Mouse (Mus musculus) erythroid progenitor cell, adult 5-6 weeks (primary cell): ENCODE data around the gene Coa3. TPM values are rescaled to one million over a fixed set of nuclear protein-coding genes. Genes with fewer than 3 reads are reported as not detected.

Experiments used
- ATAC-seq: replicated peaks from 2 replicates; pipeline ENCODE4 v1.8.0; 2016; ENCODE audit warnings: moderate number of reproducible peaks, mild to moderate bottlenecking, moderate TSS enrichment, inconsistent platforms; ENCODE audit not compliant: poor library complexity, low FRiP score, severe bottlenecking
- total RNA-seq, 2 experiments: library from RNA; stranded (forward) in 1 of 2; stranded (reverse) in 1 of 2; fragments of 150-400 nt in 1 of 2; fragments of 186-747, 209-891 nt in 1 of 2; gene quantifications; 2 replicates each; pipeline versions ENCODE4 v1.2.3 to v1.2.4; 2015 to 2017; ENCODE audit warnings: low replicate concordance in 2 of 2

The Coa3 gene
- total RNA-seq, 2 experiments from 2014 or later, result 16.2 to 33.1 TPM

DNA sequence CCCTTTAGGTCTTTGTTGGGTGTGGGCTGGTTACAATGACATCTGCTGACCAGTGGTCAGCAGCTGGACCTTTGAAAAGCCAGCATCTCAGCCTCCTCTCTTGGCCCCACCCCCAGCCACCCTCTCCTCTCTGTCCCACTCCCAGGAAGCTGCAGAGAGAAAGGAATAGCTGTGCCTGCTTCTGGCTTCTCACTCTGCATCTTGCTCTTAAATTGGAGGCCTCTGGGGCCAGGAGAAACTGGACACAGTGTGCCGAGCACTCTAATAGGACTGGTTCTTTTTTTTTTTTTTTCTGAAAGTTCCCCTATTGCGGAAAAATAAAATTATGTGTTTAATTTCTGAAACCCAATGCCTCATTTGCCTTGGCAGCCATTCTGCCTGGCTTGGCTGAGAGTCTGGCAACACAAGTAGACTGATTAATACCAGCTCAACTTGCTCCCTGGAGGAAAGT lies 48.8 kb downstream of the Coa3 start:
- no peak for ATAC-seq

- no peak for ATAC-seq
Measured at GRCm38 (mm10) chr11:101229361-101229900, 49.5 kb downstream of the Coa3 start.

Other genes starting within 250 kb of the Coa3 start
- 2.2 and 3.8 TPM in 2 replicates for gene Naglu, start 209.1 kb downstream of the Coa3 start, total RNA-seq (2015; ENCODE audit: low replicate concordance)
- gene Naglu, start 209.1 kb downstream of the Coa3 start, total RNA-seq (2017; ENCODE audit: low replicate concordance), result 4.5 and 9.9 TPM in 2 replicates
- 2.2 TPM in 1 of 2 replicates, not detected in the other for gene Hsd17b1, start 200.7 kb downstream of the Coa3 start, total RNA-seq (2015; ENCODE audit: low replicate concordance)
- 0.26 TPM in 1 of 2 replicates, not detected in the other for gene Hsd17b1, start 200.7 kb downstream of the Coa3 start, total RNA-seq (2017; ENCODE audit: low replicate concordance)
- gene Coasy, start 196.5 kb downstream of the Coa3 start, total RNA-seq (2015; ENCODE audit: low replicate concordance), result 2.5 and 3.8 TPM in 2 replicates
- gene Coasy, start 196.5 kb downstream of the Coa3 start, total RNA-seq (2017; ENCODE audit: low replicate concordance), result 1.7 and 6.8 TPM in 2 replicates
- 36.0 and 43.6 TPM in 2 replicates for gene Mlx, start 191.8 kb downstream of the Coa3 start, total RNA-seq (2015; ENCODE audit: low replicate concordance)
- gene Mlx, start 191.8 kb downstream of the Coa3 start, total RNA-seq (2017; ENCODE audit: low replicate concordance), result 16.8 and 26.4 TPM in 2 replicates
- 5.9 and 7.9 TPM in 2 replicates for gene Psmc3ip, start 183.7 kb downstream of the Coa3 start, total RNA-seq (2015; ENCODE audit: low replicate concordance)
- gene Psmc3ip, start 183.7 kb downstream of the Coa3 start, total RNA-seq (2017; ENCODE audit: low replicate concordance), result 13.2 and 29.0 TPM in 2 replicates
- 24.5 and 25.6 TPM in 2 replicates for gene Retreg3, start 159.2 kb downstream of the Coa3 start, total RNA-seq (2015; ENCODE audit: low replicate concordance)
- 38.7 and 57.9 TPM in 2 replicates for gene Retreg3, start 159.2 kb downstream of the Coa3 start, total RNA-seq (2017; ENCODE audit: low replicate concordance)
- 29.3 and 38.2 TPM in 2 replicates for gene Tubg1, start 159.2 kb downstream of the Coa3 start, total RNA-seq (2015; ENCODE audit: low replicate concordance)
- 30.8 and 40.7 TPM in 2 replicates for gene Tubg1, start 159.2 kb downstream of the Coa3 start, total RNA-seq (2017; ENCODE audit: low replicate concordance)
- not detected in 2 replicates for gene Tubg2, start 123.2 kb downstream of the Coa3 start, total RNA-seq (2015; ENCODE audit: low replicate concordance)
- not detected in 2 replicates for gene Tubg2, start 123.2 kb downstream of the Coa3 start, total RNA-seq (2017; ENCODE audit: low replicate concordance)
- gene Cntnap1, start 108.6 kb downstream of the Coa3 start, total RNA-seq (2015; ENCODE audit: low replicate concordance), result not detected in 2 replicates
- gene Cntnap1, start 108.6 kb downstream of the Coa3 start, total RNA-seq (2017; ENCODE audit: low replicate concordance), result not detected in 2 replicates
- not detected in 2 replicates for gene Plekhh3, start 107.8 kb downstream of the Coa3 start, total RNA-seq (2015; ENCODE audit: low replicate concordance)
- not detected in 2 replicates for gene Plekhh3, start 107.8 kb downstream of the Coa3 start, total RNA-seq (2017; ENCODE audit: low replicate concordance)
- gene Ccr10, start 103.7 kb downstream of the Coa3 start, total RNA-seq (2015; ENCODE audit: low replicate concordance), result not detected in 2 replicates
- not detected in 2 replicates for gene Ccr10, start 103.7 kb downstream of the Coa3 start, total RNA-seq (2017; ENCODE audit: low replicate concordance)
- 32.3 and 58.4 TPM in 2 replicates for gene Ezh1, start 52.7 kb downstream of the Coa3 start, total RNA-seq (2015; ENCODE audit: low replicate concordance)
- gene Ezh1, start 52.7 kb downstream of the Coa3 start, total RNA-seq (2017; ENCODE audit: low replicate concordance), result 43.8 and 53.9 TPM in 2 replicates
- not detected in 2 replicates for gene Ramp2, start 33.1 kb downstream of the Coa3 start, total RNA-seq (2015; ENCODE audit: low replicate concordance)
- gene Ramp2, start 33.1 kb downstream of the Coa3 start, total RNA-seq (2017; ENCODE audit: low replicate concordance), result not detected in 2 replicates
- gene Vps25, start 25.4 kb downstream of the Coa3 start, total RNA-seq (2015; ENCODE audit: low replicate concordance), result 133 and 142 TPM in 2 replicates
- gene Vps25, start 25.4 kb downstream of the Coa3 start, total RNA-seq (2017; ENCODE audit: low replicate concordance), result 27.3 and 31.7 TPM in 2 replicates
- gene Wnk4, start 18.5 kb downstream of the Coa3 start, total RNA-seq (2015; ENCODE audit: low replicate concordance), result 0.72 and 5.9 TPM in 2 replicates
- 2.8 and 3.1 TPM in 2 replicates for gene Wnk4, start 18.5 kb downstream of the Coa3 start, total RNA-seq (2017; ENCODE audit: low replicate concordance)
- 5.8 and 10.1 TPM in 2 replicates for gene Cntd1, start 102 bp downstream of the Coa3 start, total RNA-seq (2015; ENCODE audit: low replicate concordance)
- gene Cntd1, start 102 bp downstream of the Coa3 start, total RNA-seq (2017; ENCODE audit: low replicate concordance), result 11.1 and 11.6 TPM in 2 replicates
- gene Becn1, start 23.2 kb upstream of the Coa3 start, total RNA-seq (2015; ENCODE audit: low replicate concordance), result 71.4 and 72.5 TPM in 2 replicates
- 273 TPM in 2 replicates for gene Becn1, start 23.2 kb upstream of the Coa3 start, total RNA-seq (2017; ENCODE audit: low replicate concordance)
- gene Psme3, start 37.1 kb upstream of the Coa3 start, total RNA-seq (2015; ENCODE audit: low replicate concordance), result 425 and 456 TPM in 2 replicates
- 261 and 313 TPM in 2 replicates for gene Psme3, start 37.1 kb upstream of the Coa3 start, total RNA-seq (2017; ENCODE audit: low replicate concordance)
- gene Aoc2, start 45.9 kb upstream of the Coa3 start, total RNA-seq (2015; ENCODE audit: low replicate concordance), result 25.2 and 38.6 TPM in 2 replicates
- 12.8 and 18.9 TPM in 2 replicates for gene Aoc2, start 45.9 kb upstream of the Coa3 start, total RNA-seq (2017; ENCODE audit: low replicate concordance)
- 2.5 TPM in 1 of 2 replicates, not detected in the other for gene Aoc3, start 51.5 kb upstream of the Coa3 start, total RNA-seq (2015; ENCODE audit: low replicate concordance)
- 0.51 TPM in 1 of 2 replicates, not detected in the other for gene Aoc3, start 51.5 kb upstream of the Coa3 start, total RNA-seq (2017; ENCODE audit: low replicate concordance)
- gene G6pc, start 88.4 kb upstream of the Coa3 start, total RNA-seq (2015; ENCODE audit: low replicate concordance), result not detected in 2 replicates
- gene G6pc, start 88.4 kb upstream of the Coa3 start, total RNA-seq (2017; ENCODE audit: low replicate concordance), result not detected in 2 replicates
- 2.1 and 20.9 TPM in 2 replicates for gene Aarsd1, start 138.5 kb upstream of the Coa3 start, total RNA-seq (2015; ENCODE audit: low replicate concordance)
- gene Aarsd1, start 138.5 kb upstream of the Coa3 start, total RNA-seq (2017; ENCODE audit: low replicate concordance), result 13.1 and 27.7 TPM in 2 replicates
- 3.2 TPM in 1 of 2 replicates, not detected in the other for gene Gm27029, start 145.7 kb upstream of the Coa3 start, total RNA-seq (2015; ENCODE audit: low replicate concordance)
- not detected in 2 replicates for gene Gm27029, start 145.7 kb upstream of the Coa3 start, total RNA-seq (2017; ENCODE audit: low replicate concordance)
- gene Rundc1, start 146.0 kb upstream of the Coa3 start, total RNA-seq (2015; ENCODE audit: low replicate concordance), result 0.42 and 1.8 TPM in 2 replicates
- 1.8 and 2.6 TPM in 2 replicates for gene Rundc1, start 146.0 kb upstream of the Coa3 start, total RNA-seq (2017; ENCODE audit: low replicate concordance)
- gene Ptges3l, start 146.2 kb upstream of the Coa3 start, total RNA-seq (2015; ENCODE audit: low replicate concordance), result not detected in 2 replicates
- not detected in 2 replicates for gene Ptges3l, start 146.2 kb upstream of the Coa3 start, total RNA-seq (2017; ENCODE audit: low replicate concordance)
- 179 and 183 TPM in 2 replicates for gene Rpl27, start 163.2 kb upstream of the Coa3 start, total RNA-seq (2015; ENCODE audit: low replicate concordance)
- 266 and 615 TPM in 2 replicates for gene Rpl27, start 163.2 kb upstream of the Coa3 start, total RNA-seq (2017; ENCODE audit: low replicate concordance)
- gene Ifi35, start 169.3 kb upstream of the Coa3 start, total RNA-seq (2015; ENCODE audit: low replicate concordance), result 39.8 and 73.2 TPM in 2 replicates
- 43.6 and 47.4 TPM in 2 replicates for gene Ifi35, start 169.3 kb upstream of the Coa3 start, total RNA-seq (2017; ENCODE audit: low replicate concordance)
- gene Rnd2, start 185.9 kb upstream of the Coa3 start, total RNA-seq (2015; ENCODE audit: low replicate concordance), result not detected in 2 replicates
- gene Rnd2, start 185.9 kb upstream of the Coa3 start, total RNA-seq (2017; ENCODE audit: low replicate concordance), result not detected in 2 replicates
- gene Vat1, start 187.1 kb upstream of the Coa3 start, total RNA-seq (2015; ENCODE audit: low replicate concordance), result 9.0 and 13.4 TPM in 2 replicates
- gene Vat1, start 187.1 kb upstream of the Coa3 start, total RNA-seq (2017; ENCODE audit: low replicate concordance), result 4.7 and 6.1 TPM in 2 replicates